Mouse (Mus musculus) kidney, adult 2 months (tissue): ENCODE results near the gene Mvb12b.

Experiments used
- CTCF ChIP-seq: fragments of 200-500 bp; conservative IDR thresholded peaks from 2 replicates; pipeline ENCODE4 v1.5.1; 2011; ENCODE audit warnings: low read depth, mild to moderate bottlenecking, control low read depth, low read length, moderate library complexity, mixed read lengths; ENCODE audit not compliant: insufficient read depth, insufficient read length
- POLR2A ChIP-seq: fragments of 200-500 bp; IDR thresholded peaks from one replicate; pipeline ENCODE4 v1.6.1; 2011; ENCODE audit warnings: low read depth, low read length, control low read depth

GRCm38 (mm10) chr2:33872841-33873271 is 14.9 kb downstream of the Mvb12b start:
- TF ChIP-seq CTCF (no peak), POLR2A (no peak)
